Mouse (Mus musculus) forebrain, embryonic 16.5 days (tissue): ENCODE data around the gene Olfr1179. TPM values are rescaled to one million over a fixed set of nuclear protein-coding genes. Genes with fewer than 3 reads are reported as not detected.
"Not testable (repeated sequence)": the region's sequence is repeated elsewhere in the genome, so short reads cannot be mapped to it uniquely, and the experiment has no call there.

Experiments
- ATAC-seq: fragments of 200-750 bp; cut with Nextera tagmentation; 2 replicates; pipeline ENCODE4 v1.8.0; 2017; ENCODE audit warnings: mild to moderate bottlenecking, moderate library complexity
- H3K27ac ChIP-seq: fragments of 300-500 bp; sonication (generic); 2 replicates; pipeline ENCODE4 v1.5.1; 2014; ENCODE audit warnings: low read length, control low read depth
- H3K27me3 ChIP-seq: fragments of 300-500 bp; sonication (generic); replicated peaks from 2 replicates; pipeline ENCODE4 v1.6.1; 2014; ENCODE audit warnings: low read length; ENCODE audit not compliant: control insufficient read depth, insufficient read depth
- H3K36me3 ChIP-seq: fragments of 300-500 bp; sonication (generic); 2 replicates; pipeline ENCODE4 v1.6.1; 2014; ENCODE audit not compliant: control insufficient read depth, insufficient read depth
- H3K4me1 ChIP-seq: fragments of 300-500 bp; sonication (generic); replicated peaks from 2 replicates; pipeline ENCODE4 v1.6.1; 2014; ENCODE audit warnings: low read length; ENCODE audit not compliant: control insufficient read depth, insufficient read depth
- H3K4me2 ChIP-seq: fragments of 300-500 bp; sonication (generic); 2 replicates; pipeline ENCODE4 v1.6.1; 2014; ENCODE audit warnings: mild to moderate bottlenecking, low read length, control low read depth
- H3K4me3 ChIP-seq: fragments of 300-500 bp; sonication (generic); replicated peaks from 2 replicates; pipeline ENCODE4 v1.5.1; 2014; ENCODE audit warnings: mild to moderate bottlenecking, low read length, control low read depth
- H3K9ac ChIP-seq: fragments of 300-500 bp; sonication (generic); replicated peaks from 2 replicates; pipeline ENCODE4 v1.6.1; 2014; ENCODE audit warnings: low read depth, low read length, control low read depth
- H3K9me3 ChIP-seq: fragments of 300-500 bp; sonication (generic); 2 replicates; pipeline ENCODE4 v1.6.1; 2016; ENCODE audit warnings: low read length; ENCODE audit not compliant: control insufficient read depth
- WGBS: fragments of 180-500 bp; shearing (Covaris S2); extraction: QIAGEN DNeasy Blood & Tissue Kit; methylation state at CpG from one replicate; pipeline ENCODE4 v1.1.7; 2014; 5-methylcytosine and 5-hydroxymethylcytosine counted together
- polyA plus RNA-seq: library from polyadenylated mRNA; unstranded; fragments of >200 nt; fragmentation: Nextera tagmentation; extraction: Ambion mirVana; gene quantifications from 2 replicates; pipeline ENCODE4 v1.2.1, GENCODE M21; 2015

Gene Olfr1179
- not detected in 2 replicates for polyA plus RNA-seq

DNA sequence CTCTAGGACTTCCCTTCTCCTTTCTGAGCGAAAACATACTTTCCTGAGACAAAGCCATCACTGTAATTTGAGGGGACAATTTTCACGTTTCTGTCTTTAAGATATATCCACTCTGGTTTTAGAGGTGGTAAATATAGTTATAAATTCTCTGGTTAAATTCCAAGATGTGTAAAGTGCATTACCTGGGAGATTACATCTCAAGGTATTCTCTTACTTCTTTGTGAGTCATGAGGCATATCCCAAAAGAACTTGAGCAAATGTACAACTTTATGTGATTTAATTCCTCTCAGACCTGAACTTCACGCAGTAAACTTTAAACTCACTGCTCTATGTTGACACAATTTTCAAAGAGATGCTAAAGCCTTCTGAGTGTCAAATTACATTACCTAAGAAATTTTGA lies at the start of gene Olfr1179:
TSS of gene Olfr1179 (minus strand) at position 101 of the 400 bp plus-strand sequence.
- Histone ChIP-seq H3K9me3 (no peaks in the 10 kb centered on the region), H3K36me3 (no peaks in the 10 kb centered on the region), H3K4me2 (no peak within 1 kb of the TSS), H3K4me1 (no peaks in the 10 kb centered on the region), H3K27me3 (no peaks in the 10 kb centered on the region), H3K4me3 (no peak within 1 kb of the TSS), H3K27ac (no peak within 1 kb of the TSS), H3K9ac (no peak within 1 kb of the TSS)
- ATAC-seq, result no peak
- 85% methylated on average over 3 of the region's 3 CpGs for WGBS

DNA sequence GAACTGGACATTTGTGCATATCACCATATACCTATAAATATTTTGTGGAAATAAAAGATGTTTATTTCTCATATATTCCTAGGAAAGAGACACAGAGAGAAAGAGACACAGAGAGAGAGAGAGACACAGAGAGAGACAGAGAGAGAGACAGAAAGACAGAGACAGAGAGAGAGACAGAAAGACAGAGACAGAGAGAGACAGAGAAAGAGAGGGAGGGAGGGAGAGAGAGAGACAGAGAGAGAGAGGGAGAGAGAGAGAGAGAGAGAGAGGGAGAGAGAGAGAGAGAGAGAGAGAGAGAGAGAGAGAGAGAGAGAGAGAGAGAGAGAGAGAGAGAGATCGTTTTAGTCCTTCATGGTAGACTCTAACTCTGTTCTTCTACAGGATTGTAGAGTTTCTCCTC lies 48.3 kb upstream of the Olfr1179 start, which contains the start of gene Olfr1183:
TSS of gene Olfr1183 (plus strand) at position 301 of the 400 bp plus-strand sequence.
- H3K9me3 ChIP-seq, H3K36me3 ChIP-seq, H3K4me3 ChIP-seq, H3K4me1 ChIP-seq, H3K9ac ChIP-seq, ATAC-seq, H3K27ac ChIP-seq, H3K27me3 ChIP-seq, H3K4me2 ChIP-seq: not testable (repeated sequence)
- WGBS, result 94% methylated on average over 1 of the region's 1 CpGs

DNA sequence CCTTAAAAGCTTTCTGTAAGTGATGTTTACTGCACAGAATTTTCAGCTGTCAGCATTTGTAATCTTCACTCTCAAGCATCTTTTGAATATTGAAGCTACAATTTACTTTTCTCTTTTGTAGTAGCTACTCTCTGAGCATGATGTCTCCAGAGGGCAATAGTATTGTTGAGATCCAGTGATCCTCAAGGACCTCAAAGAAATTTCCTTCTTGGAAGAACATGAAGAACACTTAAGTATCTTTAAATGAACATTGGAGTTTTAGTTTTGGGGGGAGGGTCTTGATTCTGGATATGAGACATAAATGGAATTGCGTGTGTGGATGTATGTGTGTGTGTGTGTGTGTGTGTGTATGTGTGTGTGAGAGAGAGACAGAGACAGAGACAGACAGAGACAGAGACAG lies 42.8 kb upstream of the Olfr1179 start, which contains the start of gene Gm13757:
TSS of gene Gm13757 (minus strand) at position 101 of the 400 bp plus-strand sequence.
- H3K27me3 ChIP-seq, result no peaks in the 10 kb centered on the region
- no peaks in the 10 kb centered on the region for H3K36me3 ChIP-seq
- H3K9ac ChIP-seq, result no peak within 1 kb of the TSS
- no peak within 1 kb of the TSS for H3K27ac ChIP-seq
- no peaks in the 10 kb centered on the region for H3K9me3 ChIP-seq
- WGBS, result 90% methylated on average over 1 of the region's 1 CpGs
- no peaks in the 10 kb centered on the region for H3K4me1 ChIP-seq
- no peak within 1 kb of the TSS for H3K4me3 ChIP-seq
- no peak for ATAC-seq
- no peak within 1 kb of the TSS for H3K4me2 ChIP-seq

- WGBS, result 96% methylated on average over 1 of the region's 1 CpGs
- Histone ChIP-seq H3K4me3 (no peak within 1 kb of the TSS), H3K36me3 (no peaks in the 10 kb centered on the region), H3K27ac (no peak within 1 kb of the TSS), H3K4me2 (no peak within 1 kb of the TSS), H3K4me1 (no peaks in the 10 kb centered on the region), H3K27me3 (no peaks in the 10 kb centered on the region), H3K9ac (no peak within 1 kb of the TSS), H3K9me3 (no peaks in the 10 kb centered on the region)
- ATAC-seq, result no peak
These were observed 19.8 kb upstream of the Olfr1179 start, which contains the start of gene Olfr1181 for GRCm38 (mm10) chr2:88426071-88426470. TSS of gene Olfr1181 (minus strand) at chr2:88426171.

DNA sequence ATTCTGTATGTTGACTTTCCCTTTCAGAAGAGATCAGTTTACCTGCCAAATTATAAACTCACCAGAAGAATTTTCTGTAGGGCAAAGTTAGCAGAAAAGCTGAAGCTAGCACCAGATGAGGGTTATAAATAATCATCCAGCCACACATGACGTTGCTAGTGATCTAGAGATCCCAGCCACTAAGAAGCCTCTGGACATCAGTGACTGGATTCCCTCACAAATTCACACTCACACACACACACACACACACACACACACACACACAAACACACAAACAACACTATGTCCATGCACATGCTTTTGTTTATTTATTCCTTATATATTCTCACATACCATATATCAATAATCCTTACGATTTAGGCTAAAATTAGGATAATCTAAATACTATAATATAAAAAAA lies 12.8 kb upstream of the Olfr1179 start, which contains the start of gene Olfr1180:
TSS of gene Olfr1180 (minus strand) at position 101 of the 400 bp plus-strand sequence.
- Histone ChIP-seq H3K27ac (no peak within 1 kb of the TSS), H3K27me3 (no peaks in the 10 kb centered on the region), H3K4me1 (no peaks in the 10 kb centered on the region), H3K4me3 (no peak within 1 kb of the TSS), H3K9me3 (no peaks in the 10 kb centered on the region), H3K4me2 (no peak within 1 kb of the TSS), H3K9ac (no peak within 1 kb of the TSS), H3K36me3 (no peaks in the 10 kb centered on the region)
- WGBS, result 83% methylated on average over 2 of the region's 2 CpGs
- no peak for ATAC-seq

DNA sequence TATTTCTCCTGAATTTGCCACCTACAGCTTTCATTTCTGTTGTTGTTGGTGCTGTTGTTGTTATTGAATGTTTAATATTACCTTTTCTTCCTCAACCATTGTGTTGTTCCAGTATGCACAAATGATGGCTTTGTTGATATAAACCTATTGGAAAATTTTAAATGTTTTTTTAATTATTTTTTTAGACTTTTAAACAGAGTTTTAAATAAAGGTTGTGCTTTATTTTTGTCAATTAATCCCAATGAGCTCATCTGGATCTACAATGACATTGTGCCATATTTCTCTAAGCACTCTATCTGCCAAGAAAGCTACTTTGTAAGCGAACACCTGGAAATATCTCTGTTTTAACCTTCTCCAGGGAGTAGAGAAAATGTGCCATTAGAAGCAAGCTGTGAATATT lies 19.5 kb downstream of the Olfr1179 start, which contains the start of gene Olfr1178:
TSS of gene Olfr1178 (plus strand) at position 301 of the 400 bp plus-strand sequence.
- Histone ChIP-seq H3K27ac (no peak within 1 kb of the TSS), H3K9ac (no peak within 1 kb of the TSS), H3K4me2 (no peak within 1 kb of the TSS), H3K36me3 (no peaks in the 10 kb centered on the region), H3K4me3 (no peak within 1 kb of the TSS), H3K9me3 (no peaks in the 10 kb centered on the region), H3K27me3 (no peaks in the 10 kb centered on the region), H3K4me1 (no peaks in the 10 kb centered on the region)
- 85% methylated on average over 1 of the region's 1 CpGs for WGBS
- no peak for ATAC-seq

DNA sequence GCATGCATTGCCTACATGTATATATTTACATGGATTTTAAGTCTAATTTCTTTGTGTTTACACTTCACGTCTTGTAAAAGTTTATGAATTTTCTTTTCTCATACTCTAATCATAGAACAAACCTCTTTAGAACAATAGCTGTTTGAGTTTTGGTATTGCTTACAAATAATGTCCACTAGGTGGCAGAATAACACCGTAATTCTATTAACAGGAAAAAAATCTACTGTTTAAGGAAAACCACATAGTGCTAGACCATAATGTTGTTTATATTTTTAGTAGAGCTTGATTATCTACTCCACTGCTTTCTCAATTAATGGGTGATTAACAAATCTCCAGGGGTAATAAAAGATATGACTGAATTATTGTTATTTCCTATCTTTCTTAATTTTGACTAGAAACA lies 49.9 kb downstream of the Olfr1179 start:
- ATAC-seq, result peak; percentile 50; the same call in 1 of the 2 replicates
- H3K4me2 ChIP-seq, result no peak overlapping the region
- H3K9me3 ChIP-seq, result no peaks in the 10 kb centered on the region
- no peaks in the 10 kb centered on the region for H3K36me3 ChIP-seq
- no peaks in the 10 kb centered on the region for H3K4me1 ChIP-seq
- WGBS, result under 1% methylated on average over 2 of the region's 2 CpGs
- H3K9ac ChIP-seq, result no peak overlapping the region
- H3K27me3 ChIP-seq, result no peaks in the 10 kb centered on the region
- H3K4me3 ChIP-seq, result no peak overlapping the region
- no peak overlapping the region for H3K27ac ChIP-seq

Other genes with a start within 250 kb of the Olfr1179 start
- gene Olfr1168, start 224.6 kb downstream of the Olfr1179 start, polyA plus RNA-seq, result not detected in 2 replicates
- gene Olfr1170, start 178.1 kb downstream of the Olfr1179 start, polyA plus RNA-seq, result not detected in 2 replicates
- not detected in 2 replicates for gene Olfr1173, start 126.6 kb downstream of the Olfr1179 start, polyA plus RNA-seq
- gene Olfr1174-ps, start 91.3 kb downstream of the Olfr1179 start, polyA plus RNA-seq, result not detected in 2 replicates
- gene Olfr1175-ps, start 79.2 kb downstream of the Olfr1179 start, polyA plus RNA-seq, result not detected in 2 replicates
- gene Olfr1176, start 69.7 kb downstream of the Olfr1179 start, polyA plus RNA-seq, result not detected in 2 replicates
- not detected in 2 replicates for gene Olfr1177-ps, start 60.0 kb downstream of the Olfr1179 start, polyA plus RNA-seq
- not detected in 2 replicates for gene Olfr1178, start 19.4 kb downstream of the Olfr1179 start, polyA plus RNA-seq
- not detected in 2 replicates for gene Olfr1180, start 12.7 kb upstream of the Olfr1179 start, polyA plus RNA-seq
- not detected in 2 replicates for gene Olfr1181, start 19.7 kb upstream of the Olfr1179 start, polyA plus RNA-seq
- gene Gm13757, start 42.7 kb upstream of the Olfr1179 start, polyA plus RNA-seq, result not detected in 2 replicates
- not detected in 2 replicates for gene Olfr1183, start 48.4 kb upstream of the Olfr1179 start, polyA plus RNA-seq
- not detected in 2 replicates for gene Olfr1184, start 77.1 kb upstream of the Olfr1179 start, polyA plus RNA-seq
- gene Olfr1185-ps1, start 86.9 kb upstream of the Olfr1179 start, polyA plus RNA-seq, result not detected in 2 replicates
- not detected in 2 replicates for gene Olfr1186, start 112.1 kb upstream of the Olfr1179 start, polyA plus RNA-seq
- gene Olfr1188, start 150.5 kb upstream of the Olfr1179 start, polyA plus RNA-seq, result not detected in 2 replicates
- gene Olfr1189, start 180.0 kb upstream of the Olfr1179 start, polyA plus RNA-seq, result not detected in 2 replicates
- gene Olfr1191-ps1, start 234.1 kb upstream of the Olfr1179 start, polyA plus RNA-seq, result not detected in 2 replicates
- not detected in 2 replicates for gene Olfr1192-ps1, start 242.1 kb upstream of the Olfr1179 start, polyA plus RNA-seq